Mouse (Mus musculus): Measurements from ENCODE around the gene Idnk.

DNA sequence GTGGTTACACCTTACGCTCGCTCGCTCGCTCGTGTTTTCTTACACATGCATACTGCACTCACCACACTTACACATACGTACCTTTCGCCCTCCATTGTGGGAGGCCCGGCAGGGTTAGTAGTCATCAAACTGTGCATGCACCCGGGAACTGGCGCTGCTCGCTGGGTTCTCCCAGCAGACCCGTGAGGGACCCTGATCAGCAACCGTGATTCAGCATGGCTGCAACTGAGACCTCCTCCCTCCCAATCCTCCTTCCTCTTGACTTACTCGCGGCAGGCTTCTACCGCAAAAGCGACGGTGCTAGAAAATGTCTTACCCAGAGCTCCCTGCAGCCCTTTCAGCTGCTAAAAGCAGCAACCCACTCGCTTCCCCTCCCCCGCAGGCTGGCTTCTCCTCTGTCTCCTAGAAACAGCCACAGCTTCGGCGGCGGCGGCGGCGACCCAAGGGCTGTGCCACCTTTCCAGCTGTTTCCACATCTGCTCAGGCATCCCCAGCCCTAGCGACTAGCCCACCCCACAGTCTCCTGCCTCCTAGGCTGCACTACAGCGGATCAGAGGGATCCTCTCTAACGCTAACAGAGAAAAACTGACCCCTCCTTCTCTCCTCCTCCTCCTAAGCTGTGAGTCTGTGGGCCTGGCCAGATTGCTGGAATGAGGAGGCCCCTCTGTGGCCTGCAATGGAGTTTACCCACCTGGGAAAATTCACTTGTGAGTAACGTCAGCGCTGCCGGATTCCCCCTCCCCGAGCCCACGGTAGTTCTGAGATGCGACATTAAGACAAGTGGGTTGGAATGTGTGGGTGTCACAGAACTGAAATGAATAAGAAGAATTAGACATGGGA is 44.2 kb upstream of the Idnk start, which contains the start of gene Klhl3:
- TF ChIP-seq TCF12 (IDR thresholded peaks at IDR 0.05; ENCODE audit: insufficient read depth, poor library complexity, severe bottlenecking) = no peak
- TF ChIP-seq POLR2A (IDR thresholded peaks at IDR 0.05; ENCODE audit: insufficient read length, low read depth) = no peak

Measured in myocyte (in vitro differentiated cells).